Mouse (Mus musculus): Measurements from ENCODE around the gene Cyp17a1. TPM values are rescaled to one million over a fixed set of nuclear protein-coding genes. Genes with fewer than 3 reads are reported as not detected.

The Cyp17a1 gene
- polyA plus RNA-seq, 1 experiment from 2014 or later: not detected

DNA sequence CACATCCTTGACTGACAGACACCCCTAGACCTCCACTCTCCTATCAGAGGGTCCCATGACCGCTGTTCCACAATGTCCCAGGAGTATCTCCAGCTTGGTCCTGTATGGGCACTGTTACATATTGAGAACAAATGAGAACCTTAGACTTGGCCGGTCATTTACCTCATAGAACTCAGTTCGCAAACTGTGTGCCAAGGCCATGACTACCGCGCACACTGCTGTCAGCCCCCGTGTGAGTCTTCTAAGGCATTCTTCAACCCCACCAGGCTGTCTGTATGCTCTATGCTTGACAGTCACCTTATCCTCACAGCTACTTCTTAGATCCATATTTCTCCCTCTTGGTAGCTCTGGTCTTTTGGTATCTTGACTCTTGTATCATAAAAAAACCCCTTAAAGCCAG lies 53.5 kb downstream of the Cyp17a1 start:
- Histone ChIP-seq H3K27me3 (replicated peaks; ENCODE audit: low read depth, poor library complexity, severe bottlenecking) (no peaks in the 10 kb centered on the region), H3K36me3 (replicated peaks) (peaks cover 37% of the 10 kb centered on the region), H3K4me3 (no peak overlapping the region), H3K9me3 (no peaks in the 10 kb centered on the region), H3K27ac (replicated peaks) (no peak overlapping the region), H3K4me1 (peaks cover 78% of the 10 kb centered on the region)
- DNase-seq (ENCODE audit: low spot score): no peak
- 94% methylated on average over 6 of the region's 6 CpGs for WGBS

DNA sequence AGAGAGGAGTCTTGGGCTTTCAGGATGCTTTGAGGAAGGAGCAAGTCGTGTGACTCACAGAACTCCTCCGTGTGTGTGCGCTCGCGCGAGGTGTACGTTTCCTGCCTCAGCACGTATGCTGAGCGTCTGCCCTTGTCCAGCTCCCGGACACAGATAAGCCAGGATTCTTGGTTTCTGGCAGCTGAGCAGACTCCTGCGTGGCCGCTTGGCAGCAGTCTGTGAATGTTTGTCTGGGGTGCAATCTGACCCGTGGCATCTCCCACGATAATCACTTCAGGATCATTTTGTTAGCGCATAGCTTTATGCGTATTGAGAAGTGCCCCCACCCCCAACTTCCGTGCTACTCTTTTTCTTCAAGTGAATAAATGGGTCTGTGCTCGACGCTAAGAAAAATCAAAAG lies 54.0 kb downstream of the Cyp17a1 start:
- peaks cover 73% of the 10 kb centered on the region for H3K4me1 ChIP-seq
- 86% methylated on average over 19 of the region's 19 CpGs for WGBS
- no peak for DNase-seq (ENCODE audit: low spot score)
- no peaks in the 10 kb centered on the region for H3K9me3 ChIP-seq
- H3K27me3 ChIP-seq (replicated peaks; ENCODE audit: low read depth, poor library complexity, severe bottlenecking): no peaks in the 10 kb centered on the region
- no peak overlapping the region for H3K27ac ChIP-seq (replicated peaks)
- H3K36me3 ChIP-seq (replicated peaks): peaks cover 40% of the 10 kb centered on the region
- no peak overlapping the region for H3K4me3 ChIP-seq

DNA sequence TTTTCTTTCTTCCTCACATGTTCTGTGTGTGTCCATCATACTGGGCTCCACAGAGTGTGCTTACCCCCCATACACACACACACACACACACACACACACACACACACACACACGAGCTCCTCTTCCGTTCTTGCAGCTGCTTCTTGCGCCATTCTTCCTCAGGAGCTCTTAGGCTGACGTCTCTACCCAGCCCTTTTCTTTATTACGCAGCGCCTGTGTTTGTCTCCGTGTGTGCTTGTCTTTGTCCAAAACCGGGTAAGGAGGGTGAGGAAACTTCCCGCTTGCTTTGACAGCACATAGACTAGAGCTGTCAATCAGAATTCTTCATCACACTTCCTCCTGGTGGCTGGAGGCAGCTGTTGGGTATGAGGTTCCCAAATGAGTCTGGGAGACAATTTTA lies 54.6 kb downstream of the Cyp17a1 start:
- Histone ChIP-seq H3K27me3 (replicated peaks; ENCODE audit: low read depth, poor library complexity, severe bottlenecking) (no peaks in the 10 kb centered on the region), H3K27ac (replicated peaks) (0 out of 2 replicates have a peak overlapping the region, but pooled peaks have one; percentile 4), H3K4me1 (peaks cover 66% of the 10 kb centered on the region), H3K36me3 (replicated peaks) (peaks cover 46% of the 10 kb centered on the region), H3K4me3 (no peak overlapping the region), H3K9me3 (no peaks in the 10 kb centered on the region)
- WGBS: 75% methylated on average over 9 of the region's 9 CpGs
- DNase-seq (ENCODE audit: low spot score): no peak

DNA sequence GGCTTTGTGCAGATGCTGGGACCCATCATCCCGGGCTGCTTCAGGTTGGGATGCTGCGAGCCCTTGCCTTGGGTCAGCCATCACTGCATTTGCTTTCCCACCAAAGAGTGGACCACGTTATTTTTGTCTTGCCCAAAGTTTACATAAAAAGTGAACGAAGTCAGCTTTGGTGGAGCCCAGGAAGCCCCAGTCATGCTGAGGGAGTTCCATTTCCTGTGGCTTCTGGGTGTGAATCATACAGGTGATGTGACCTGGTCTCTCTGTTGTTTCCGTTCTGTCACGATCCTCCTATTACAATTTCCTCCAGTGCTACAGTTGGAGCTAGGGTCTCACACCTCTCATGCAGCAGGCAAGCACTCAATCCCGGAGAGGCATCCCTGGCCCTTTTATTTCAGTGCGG lies 55.6 kb downstream of the Cyp17a1 start:
- H3K4me1 ChIP-seq: peaks cover 56% of the 10 kb centered on the region
- 93% methylated on average over 8 of the region's 8 CpGs for WGBS
- no peak overlapping the region for H3K27ac ChIP-seq (replicated peaks)

More for the DNA sequence above, 55.6 kb downstream of the Cyp17a1 start:
- DNase-seq (ENCODE audit: low spot score): no peak
- Histone ChIP-seq H3K27me3 (replicated peaks; ENCODE audit: low read depth, poor library complexity, severe bottlenecking) (no peaks in the 10 kb centered on the region), H3K36me3 (replicated peaks) (peaks cover 54% of the 10 kb centered on the region), H3K4me3 (no peak overlapping the region), H3K9me3 (no peaks in the 10 kb centered on the region)

Other genes starting within 250 kb of the Cyp17a1 start
- 19.5 and 20.9 TPM in 2 replicates for gene Trim8, start 171.5 kb downstream of the Cyp17a1 start, polyA plus RNA-seq (2016; fragmentation: Nextera tagmentation; extraction: Ambion mirVana)
- gene Arl3, start 100.0 kb downstream of the Cyp17a1 start, polyA plus RNA-seq (2016; fragmentation: Nextera tagmentation; extraction: Ambion mirVana): 196 and 200 TPM in 2 replicates
- 21.0 and 22.6 TPM in 2 replicates for gene Sfxn2, start 99.8 kb downstream of the Cyp17a1 start, polyA plus RNA-seq (2016; fragmentation: Nextera tagmentation; extraction: Ambion mirVana)
- gene Wbp1l, start 74.1 kb downstream of the Cyp17a1 start, polyA plus RNA-seq (2016; fragmentation: Nextera tagmentation; extraction: Ambion mirVana): 50.8 and 57.3 TPM in 2 replicates
- 13.6 and 15.5 TPM in 2 replicates for gene Borcs7, start 16.7 kb upstream of the Cyp17a1 start, polyA plus RNA-seq (2016; fragmentation: Nextera tagmentation; extraction: Ambion mirVana)
- gene As3mt, start 34.3 kb upstream of the Cyp17a1 start, polyA plus RNA-seq (2016; fragmentation: Nextera tagmentation; extraction: Ambion mirVana): 31.8 and 32.6 TPM in 2 replicates
- 2.3 and 3.0 TPM in 2 replicates for gene Cnnm2, start 88.4 kb upstream of the Cyp17a1 start, polyA plus RNA-seq (2016; fragmentation: Nextera tagmentation; extraction: Ambion mirVana)